Mouse (Mus musculus): ENCODE measurements around the gene Gsc. TPM values are rescaled to one million over a fixed set of nuclear protein-coding genes. Genes with fewer than 3 reads are reported as not detected.

Gsc gene
- not detected for polyA plus RNA-seq (2017; shearing (Covaris generic))

DNA sequence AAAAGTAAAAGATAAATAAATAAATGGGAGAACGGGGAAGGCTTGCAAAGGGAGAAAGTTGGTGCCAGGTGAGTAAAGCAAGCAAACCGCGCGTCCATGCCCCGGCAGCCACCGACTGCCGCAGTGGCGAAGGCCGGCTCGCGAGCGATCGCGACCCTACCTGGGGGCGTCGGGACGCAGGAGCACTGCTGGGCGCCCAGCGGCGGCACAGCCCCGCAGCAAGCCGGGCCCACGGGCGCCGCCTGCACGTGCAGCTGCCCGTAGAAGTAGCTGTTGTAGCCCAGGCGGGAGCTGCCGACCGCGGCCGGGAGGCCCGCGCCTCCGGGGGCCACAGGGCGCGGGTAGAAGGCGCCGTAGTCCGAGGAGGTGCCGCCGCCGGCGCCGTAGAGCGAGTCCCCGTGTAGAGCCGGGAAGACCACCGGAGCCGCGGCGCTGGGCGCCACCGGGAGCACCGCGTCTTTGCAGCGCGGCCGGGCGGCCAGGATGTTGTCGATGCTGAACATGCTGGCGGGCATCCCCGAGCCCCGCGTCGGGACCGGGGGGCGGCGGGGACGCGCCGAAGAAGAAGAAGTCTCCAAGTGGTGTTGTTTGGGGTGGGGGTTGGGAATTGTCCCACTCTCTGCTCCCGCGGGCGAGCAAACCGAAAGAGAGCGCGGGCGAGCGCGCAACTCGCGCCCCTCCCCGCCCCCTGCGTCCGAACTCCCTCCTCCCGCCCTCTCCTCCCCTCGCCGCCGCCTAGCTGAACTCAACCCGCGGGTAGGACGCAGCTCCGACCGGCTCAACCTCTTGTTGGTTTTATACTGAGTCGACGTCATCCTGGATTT lies at the start of gene Gsc:
Gene Gsc (minus strand): TSS at position 730 of the 824 bp plus-strand sequence.

Other genes starting within 250 kb of the Gsc start
- 47.4 TPM for gene Serpina3g, start 237.1 kb downstream of the Gsc start, polyA plus RNA-seq (2017; shearing (Covaris generic))
- not detected for gene Serpina3i, start 210.2 kb downstream of the Gsc start, polyA plus RNA-seq (2017; shearing (Covaris generic))
- not detected for gene Serpina3j, start 158.8 kb downstream of the Gsc start, polyA plus RNA-seq (2017; shearing (Covaris generic))
- gene Serpina3k, start 134.8 kb downstream of the Gsc start, polyA plus RNA-seq (2017; shearing (Covaris generic)), result not detected
- not detected for gene Serpina3m, start 134.8 kb downstream of the Gsc start, polyA plus RNA-seq (2017; shearing (Covaris generic))
- gene Serpina3n, start 66.6 kb downstream of the Gsc start, polyA plus RNA-seq (2017; shearing (Covaris generic)), result 0.26 TPM

Data from effector memory CD4-positive, alpha-beta T cell, adult 7 months (primary cell).